Mouse (Mus musculus) ES-Bruce4 (cell line): ENCODE measurements around the gene Prr13.

Source experiments
- CTCF ChIP-seq: IDR thresholded peaks from one replicate; pipeline ENCODE4 v1.8.1; 2011; ENCODE audit warnings: low read depth, low read length
- EP300 ChIP-seq: IDR thresholded peaks from 2 replicates; pipeline ENCODE4 v1.6.1; 2011; ENCODE audit warnings: low read depth, low read length; ENCODE audit not compliant: insufficient read depth
- POLR2A ChIP-seq: IDR thresholded peaks from one replicate; pipeline ENCODE4 v1.8.1; 2011; ENCODE audit warnings: low read length; ENCODE audit not compliant: insufficient read depth

DNA sequence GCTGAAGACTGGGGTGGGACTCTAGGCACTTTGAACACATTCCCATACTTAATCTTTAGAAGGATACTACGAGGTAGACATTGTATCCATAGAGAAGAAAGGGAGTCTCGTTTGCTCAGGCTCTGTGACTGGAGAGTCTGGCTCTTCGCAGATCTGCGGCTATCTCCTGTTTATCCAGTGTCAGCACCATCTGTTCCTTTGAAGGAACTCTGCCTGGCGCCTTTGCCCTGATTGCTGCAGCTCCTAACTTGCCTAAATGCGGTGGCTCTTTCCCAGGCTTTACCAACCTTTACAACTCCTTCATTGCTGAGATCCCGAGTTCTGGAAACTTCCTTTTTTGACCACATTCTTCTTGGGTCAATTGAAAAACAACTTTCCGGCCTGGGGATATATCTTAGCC is 9.5 kb upstream of the Prr13 start:
- TF ChIP-seq CTCF (no peak), EP300 (no peak), POLR2A (no peak)
